Mouse (Mus musculus) central nervous system, embryonic 11.5 days (tissue): ENCODE data around the gene Rsph1. TPM values are rescaled to one million over a fixed set of nuclear protein-coding genes. Genes with fewer than 3 reads are reported as not detected.

Source experiments
- polyA plus RNA-seq: library from polyadenylated mRNA; depleted of rRNA; stranded (reverse); fragments of >200 nt; gene quantifications from 2 replicates; pipeline ENCODE4 v1.2.3, GENCODE M21; 2012; rRNA removed

The Rsph1 gene
- 1.0 and 2.0 TPM in 2 replicates for polyA plus RNA-seq

DNA sequence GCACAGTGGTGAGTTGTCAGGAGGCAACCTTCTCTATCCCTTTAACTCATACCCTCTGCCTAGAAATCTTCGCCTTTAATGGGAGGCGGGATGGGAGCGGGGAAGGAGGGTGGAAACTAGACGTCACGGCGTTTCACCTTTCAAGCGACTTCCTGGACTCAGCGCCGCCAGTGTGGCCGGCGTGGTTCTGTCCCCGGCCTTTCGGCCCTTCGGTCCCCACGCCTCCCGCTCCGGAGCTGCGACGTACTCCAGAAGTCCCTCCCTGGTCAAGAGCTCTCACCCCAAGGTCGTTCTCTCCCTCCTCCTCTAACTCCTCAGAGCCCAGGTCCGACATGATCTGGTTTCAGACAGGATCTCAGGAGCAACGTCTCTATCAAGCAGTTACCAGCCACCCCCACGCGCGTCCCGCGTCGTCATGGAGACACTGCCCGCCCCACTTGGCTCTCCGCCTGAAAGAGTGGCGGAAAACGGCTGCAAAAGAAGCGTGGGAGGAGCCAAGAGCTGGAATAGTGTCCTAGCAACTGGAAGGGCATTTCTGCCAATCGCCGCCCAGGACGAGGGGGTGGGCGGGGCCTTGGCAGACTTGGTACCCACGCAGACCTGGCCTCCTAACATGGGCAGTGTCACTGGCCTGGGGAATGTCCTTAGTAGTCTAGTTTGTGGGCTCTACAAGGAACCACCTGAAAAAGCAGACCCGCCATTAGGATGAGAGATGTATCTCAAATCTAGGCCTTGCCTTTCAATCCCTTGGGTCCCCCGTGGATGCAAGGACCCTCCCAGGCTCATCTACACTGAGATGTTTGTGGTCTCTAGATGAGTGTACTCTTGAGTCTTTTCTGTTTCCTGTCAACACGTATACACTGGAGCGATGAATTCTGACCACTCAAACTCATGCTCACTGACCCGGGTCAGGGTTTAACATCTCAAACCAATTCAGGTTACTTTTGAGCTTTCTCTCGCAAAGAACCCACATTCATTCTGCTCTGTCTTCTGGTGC lies at the start of gene Rsph1:
Gene Rsph1, minus strand, starts transcription at position 462 of the 997 bp plus-strand sequence.

DNA sequence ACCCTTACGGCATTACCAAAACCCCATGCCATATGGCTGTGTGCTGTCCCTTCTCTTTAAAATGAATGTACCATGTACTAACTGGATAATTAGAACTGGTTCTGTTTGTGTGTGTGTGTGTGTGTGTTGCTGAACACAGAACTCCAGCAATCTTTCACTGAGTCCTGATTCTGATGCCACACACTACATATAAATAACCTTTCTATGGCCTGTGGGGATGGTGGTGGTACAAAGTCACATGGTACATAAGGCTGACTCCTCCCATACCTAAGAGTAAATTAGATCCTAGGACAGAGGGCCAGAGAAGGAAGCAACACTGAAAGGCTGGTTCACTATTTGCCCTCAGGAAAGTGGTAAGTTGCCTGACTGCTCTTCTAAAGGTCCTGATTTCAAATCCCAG lies 9.3 kb upstream of the Rsph1 start, which contains the start of gene Slc37a1:
Gene Slc37a1, plus strand, starts transcription at position 301 of the 400 bp plus-strand sequence.

DNA sequence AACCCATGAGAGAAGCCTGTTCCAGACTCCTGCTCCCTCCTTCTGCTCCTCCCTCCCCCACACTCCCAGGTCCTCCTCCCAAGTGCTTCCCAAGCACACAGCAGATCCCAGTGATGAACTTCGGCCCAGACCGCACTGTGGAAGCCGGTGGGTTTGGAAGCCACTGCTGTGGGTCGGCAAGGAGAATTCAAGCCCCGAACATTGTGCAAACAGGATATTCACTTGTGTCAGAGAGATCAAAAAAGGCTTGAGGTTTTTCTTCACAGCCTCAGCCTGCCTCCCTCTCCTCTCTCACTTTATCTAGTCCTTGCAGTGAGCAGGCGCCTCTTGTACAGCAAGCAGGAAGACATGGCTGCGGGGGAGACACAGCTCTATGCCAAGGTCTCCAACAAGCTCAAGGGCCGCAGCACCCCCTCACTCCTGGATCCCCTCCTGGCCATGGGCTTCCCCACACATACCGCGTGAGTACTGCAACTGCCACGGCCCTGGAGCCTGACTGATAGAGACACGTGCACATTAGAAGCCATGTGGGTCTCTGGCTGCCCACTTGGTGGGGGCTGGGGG lies 69.3 kb downstream of the Rsph1 start, which contains the start of gene Ubash3a:
Gene Ubash3a, plus strand, starts transcription at position 103 of the 564 bp plus-strand sequence.

Other genes with a start within 250 kb of the Rsph1 start
- 2.8 and 4.1 TPM in 2 replicates for gene Abcg1, start 219.7 kb downstream of the Rsph1 start, polyA plus RNA-seq
- 0.16 and 2.0 TPM in 2 replicates for gene Tff3, start 147.7 kb downstream of the Rsph1 start, polyA plus RNA-seq
- gene Tff2, start 133.1 kb downstream of the Rsph1 start, polyA plus RNA-seq = 0.13 TPM in 1 of 2 replicates, not detected in the other
- not detected in 2 replicates for gene Tff1, start 112.1 kb downstream of the Rsph1 start, polyA plus RNA-seq
- 0.09 and 0.11 TPM in 2 replicates for gene Tmprss3, start 78.4 kb downstream of the Rsph1 start, polyA plus RNA-seq
- 0.97 and 1.2 TPM in 2 replicates for gene Ubash3a, start 69.5 kb downstream of the Rsph1 start, polyA plus RNA-seq
- 5.0 and 7.4 TPM in 2 replicates for gene Slc37a1, start 9.4 kb upstream of the Rsph1 start, polyA plus RNA-seq
- gene Pde9a, start 108.8 kb upstream of the Rsph1 start, polyA plus RNA-seq = 38.0 and 41.0 TPM in 2 replicates
- 40.1 and 44.8 TPM in 2 replicates for gene Wdr4, start 242.6 kb upstream of the Rsph1 start, polyA plus RNA-seq
- gene Ndufv3, start 242.7 kb upstream of the Rsph1 start, polyA plus RNA-seq = 126 and 173 TPM in 2 replicates